Mouse (Mus musculus): ENCODE data around the gene Rcan1. TPM values are rescaled to one million over a fixed set of nuclear protein-coding genes. Genes with fewer than 3 reads are reported as not detected.
A peak's percentile ranks its signal among the peaks of the same experiment; 100 is the strongest.

Rcan1 gene
- polyA plus RNA-seq, 1 experiment from 2014 or later: 40.3 TPM

DNA sequence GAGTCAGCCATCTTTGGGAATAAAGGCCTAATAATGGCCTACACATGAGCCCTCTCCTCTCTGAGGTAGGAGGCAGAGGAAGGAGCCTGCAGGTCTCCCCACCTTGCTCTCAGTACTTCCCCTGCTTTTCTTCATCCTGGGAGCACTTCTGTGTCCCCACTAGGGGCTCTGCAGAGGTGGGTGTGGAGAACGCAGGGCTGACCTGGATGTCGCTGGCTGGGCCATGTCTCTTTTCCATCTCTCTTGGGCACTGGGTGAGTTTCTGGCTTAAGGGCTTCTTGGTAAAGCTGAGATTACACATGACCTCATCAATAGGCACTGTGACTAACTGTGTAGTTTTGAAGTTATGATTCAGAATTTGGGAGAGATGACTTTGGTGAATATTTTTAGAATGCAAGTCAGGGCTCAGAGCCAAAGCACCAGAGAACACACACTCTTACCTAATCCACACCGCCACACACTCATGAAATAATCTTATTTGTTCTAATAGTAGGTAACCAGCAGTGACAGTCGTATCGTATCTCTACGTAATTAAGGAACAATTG lies 72.0 kb downstream of the Rcan1 start:
- Histone ChIP-seq H3K27ac (replicated peaks) (no peak overlapping the region; the same call in 1 of the 2 replicates), H3K36me3 (peaks cover 25% of the 10 kb centered on the region), H3K4me3 (replicated peaks) (peak overlapping the region; percentile 33), H3K4me1 (peaks cover 57% of the 10 kb centered on the region), H3K4me2 (replicated peaks) (peak overlapping the region; percentile 72), H3K9ac (no peak overlapping the region), H3K27me3 (no peaks in the 10 kb centered on the region), H3K9me3 (replicated peaks) (no peaks in the 10 kb centered on the region)
- WGBS: 56% methylated on average over 6 of the region's 6 CpGs
- no peak for ATAC-seq (ENCODE audit: insufficient number of reproducible peaks, low FRiP score, low TSS enrichment, low read depth)

DNA sequence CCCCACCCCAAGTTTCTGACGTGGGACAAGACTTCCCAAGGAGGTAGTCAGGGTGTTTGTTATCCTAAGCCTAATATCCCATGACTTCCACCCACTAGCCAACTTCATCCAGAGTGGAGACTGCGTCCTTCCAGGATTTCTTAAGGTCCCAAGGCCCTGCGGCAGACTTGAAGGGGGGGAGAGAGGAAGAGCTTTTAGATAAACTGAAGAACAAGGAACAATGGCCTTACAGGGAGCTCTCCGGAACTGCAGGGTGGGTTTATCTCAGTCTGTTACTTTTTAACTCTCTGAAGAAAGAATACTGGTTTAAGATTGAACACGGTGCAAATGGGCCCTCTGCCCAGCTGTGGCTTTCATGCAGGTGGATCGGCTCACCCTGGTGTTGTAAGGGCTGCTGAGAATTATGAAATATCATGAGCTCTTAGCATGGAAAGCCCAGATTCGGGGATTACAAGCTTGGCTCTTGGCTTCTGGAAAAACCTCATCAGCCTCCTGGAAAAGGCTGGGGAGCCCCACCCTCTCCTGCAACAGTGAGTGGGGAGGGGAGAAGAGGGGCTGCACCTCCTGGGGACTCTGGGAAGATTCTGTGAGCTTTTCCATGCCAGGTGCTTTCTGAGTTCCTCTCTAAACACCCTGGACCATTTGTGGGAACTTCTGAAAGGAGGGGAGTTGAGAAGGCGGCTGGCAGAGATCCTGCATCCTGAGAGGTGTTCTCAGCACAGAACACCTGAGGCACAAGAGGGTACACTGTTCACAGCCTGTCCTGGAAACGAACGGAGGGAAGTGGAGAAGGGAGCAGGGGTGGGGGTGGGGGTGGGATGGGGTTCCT lies 72.7 kb downstream of the Rcan1 start:
- no peak for ATAC-seq (ENCODE audit: insufficient number of reproducible peaks, low FRiP score, low TSS enrichment, low read depth)
- 43% methylated on average over 10 of the region's 10 CpGs for WGBS
- H3K4me1 ChIP-seq: peaks cover 51% of the 10 kb centered on the region
- H3K27me3 ChIP-seq: no peaks in the 10 kb centered on the region
- H3K4me2 ChIP-seq (replicated peaks): peak overlapping the region; percentile 72
- no peak overlapping the region for H3K9ac ChIP-seq
- H3K36me3 ChIP-seq: peaks cover 31% of the 10 kb centered on the region
- no peak overlapping the region; the same call in 1 of the 2 replicates for H3K27ac ChIP-seq (replicated peaks)
- no peaks in the 10 kb centered on the region for H3K9me3 ChIP-seq (replicated peaks)
- no peak overlapping the region for H3K4me3 ChIP-seq (replicated peaks)

DNA sequence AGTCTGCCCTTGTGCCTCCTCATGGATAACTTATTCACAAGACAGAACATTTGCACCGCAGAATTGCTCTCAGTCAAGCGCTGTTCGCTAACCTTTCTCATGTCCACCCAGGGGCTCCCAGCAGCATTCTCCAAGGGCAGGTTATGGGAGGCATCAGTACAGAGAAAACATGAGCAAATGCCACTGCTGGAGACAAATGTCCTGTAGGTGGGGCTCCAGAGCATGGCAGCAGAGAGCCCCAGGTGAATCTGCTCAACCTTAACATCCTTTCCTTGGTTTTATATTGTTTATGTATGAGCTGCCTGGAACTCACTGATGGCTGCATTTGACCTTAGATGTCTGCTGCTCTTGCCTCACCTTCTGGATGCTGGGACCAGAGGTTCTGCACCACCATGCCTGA lies 76.9 kb downstream of the Rcan1 start:
- no peak overlapping the region for H3K4me3 ChIP-seq (replicated peaks)
- H3K9ac ChIP-seq: no peak overlapping the region
- H3K36me3 ChIP-seq: peaks cover 54% of the 10 kb centered on the region
- no peak for ATAC-seq (ENCODE audit: insufficient number of reproducible peaks, low FRiP score, low TSS enrichment, low read depth)
- no peaks in the 10 kb centered on the region for H3K27me3 ChIP-seq
- WGBS: 95% methylated on average over 3 of the region's 3 CpGs
- no peak overlapping the region for H3K4me2 ChIP-seq (replicated peaks)
- H3K27ac ChIP-seq (replicated peaks): no peak overlapping the region
- no peaks in the 10 kb centered on the region for H3K9me3 ChIP-seq (replicated peaks)
- H3K4me1 ChIP-seq: peaks cover 10% of the 10 kb centered on the region

DNA sequence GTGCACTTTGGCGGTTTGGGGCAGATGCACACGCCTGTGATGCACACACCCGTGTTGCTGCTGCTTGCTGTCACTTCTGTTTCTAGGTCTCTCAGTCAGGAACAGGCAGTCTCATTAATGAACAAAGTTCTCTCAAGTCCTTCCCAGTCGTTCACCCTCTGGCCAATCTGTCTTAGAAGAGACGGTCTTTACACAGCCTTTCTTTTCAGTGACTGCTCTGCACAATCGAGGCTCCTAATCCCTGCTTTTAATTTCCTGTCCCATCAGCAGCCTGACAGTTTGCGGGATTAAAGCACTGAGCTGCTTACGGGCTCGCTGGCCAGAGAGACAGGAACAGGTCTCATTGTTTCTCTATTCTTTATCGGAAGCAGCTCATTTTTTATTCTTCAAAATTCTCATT lies 83.0 kb downstream of the Rcan1 start:
- no peak overlapping the region for H3K4me3 ChIP-seq (replicated peaks)
- H3K27ac ChIP-seq (replicated peaks): no peak overlapping the region
- H3K4me1 ChIP-seq: no peaks in the 10 kb centered on the region
- H3K36me3 ChIP-seq: peaks cover 20% of the 10 kb centered on the region
- no peak overlapping the region for H3K9ac ChIP-seq
- H3K27me3 ChIP-seq: no peaks in the 10 kb centered on the region
- H3K4me2 ChIP-seq (replicated peaks): no peak overlapping the region
- H3K9me3 ChIP-seq (replicated peaks): no peaks in the 10 kb centered on the region
- WGBS: 40% methylated on average over 10 of the region's 10 CpGs
- ATAC-seq (ENCODE audit: insufficient number of reproducible peaks, low FRiP score, low TSS enrichment, low read depth): no peak

DNA sequence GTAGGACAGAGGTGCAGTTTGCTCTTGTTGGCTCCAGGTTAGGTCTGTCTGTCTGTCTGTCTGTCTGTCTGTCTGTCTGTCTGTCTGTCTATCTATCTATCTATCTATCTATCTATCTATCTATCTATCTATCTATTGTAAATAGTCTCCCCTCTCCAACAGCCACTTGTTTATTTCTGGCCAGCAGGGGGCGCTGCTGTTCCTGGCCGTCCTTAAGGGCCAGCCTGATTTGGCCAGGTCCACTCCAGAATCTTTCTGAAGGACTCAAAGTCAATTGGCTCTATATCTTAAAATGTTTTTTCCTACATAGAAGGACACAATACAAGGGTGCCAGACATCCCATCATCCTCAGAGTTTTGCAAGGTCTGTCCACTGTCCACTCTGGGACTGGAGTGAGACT lies 85.6 kb downstream of the Rcan1 start:
- H3K27ac ChIP-seq (replicated peaks): no peak overlapping the region
- H3K36me3 ChIP-seq: no peaks in the 10 kb centered on the region
- no peaks in the 10 kb centered on the region for H3K27me3 ChIP-seq
- no peak for ATAC-seq (ENCODE audit: insufficient number of reproducible peaks, low FRiP score, low TSS enrichment, low read depth)
- no peak overlapping the region for H3K4me2 ChIP-seq (replicated peaks)
- H3K9me3 ChIP-seq (replicated peaks): no peaks in the 10 kb centered on the region
- H3K4me3 ChIP-seq (replicated peaks): no peak overlapping the region
- no peaks in the 10 kb centered on the region for H3K4me1 ChIP-seq
- WGBS: 5% methylated on average over 2 of the region's 2 CpGs
- no peak overlapping the region for H3K9ac ChIP-seq

DNA sequence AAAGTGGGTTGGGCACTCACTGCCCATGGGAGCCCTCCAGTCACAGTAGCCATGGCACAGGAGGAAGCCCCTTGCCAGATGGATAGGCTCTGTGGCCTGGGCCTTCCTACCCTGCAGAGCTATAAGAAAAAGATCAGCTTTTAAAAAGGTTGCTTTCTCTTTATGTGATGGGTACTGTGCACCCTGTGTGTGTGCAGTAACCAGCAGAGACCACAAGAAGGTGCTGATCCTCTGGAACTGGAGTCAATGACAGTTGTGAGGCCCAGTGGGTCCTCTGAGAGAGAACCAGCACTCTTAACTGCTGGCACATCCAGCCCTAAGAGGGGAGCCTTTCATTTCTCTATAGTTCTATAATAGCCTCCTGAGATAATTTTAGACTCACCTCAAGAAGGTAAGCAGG lies 87.3 kb downstream of the Rcan1 start:
- no peak for ATAC-seq (ENCODE audit: insufficient number of reproducible peaks, low FRiP score, low TSS enrichment, low read depth)
- Histone ChIP-seq H3K9me3 (replicated peaks) (no peaks in the 10 kb centered on the region), H3K4me3 (replicated peaks) (no peak overlapping the region), H3K4me2 (replicated peaks) (no peak overlapping the region), H3K36me3 (no peaks in the 10 kb centered on the region), H3K9ac (no peak overlapping the region), H3K27ac (replicated peaks) (no peak overlapping the region), H3K27me3 (no peaks in the 10 kb centered on the region), H3K4me1 (no peaks in the 10 kb centered on the region)

DNA sequence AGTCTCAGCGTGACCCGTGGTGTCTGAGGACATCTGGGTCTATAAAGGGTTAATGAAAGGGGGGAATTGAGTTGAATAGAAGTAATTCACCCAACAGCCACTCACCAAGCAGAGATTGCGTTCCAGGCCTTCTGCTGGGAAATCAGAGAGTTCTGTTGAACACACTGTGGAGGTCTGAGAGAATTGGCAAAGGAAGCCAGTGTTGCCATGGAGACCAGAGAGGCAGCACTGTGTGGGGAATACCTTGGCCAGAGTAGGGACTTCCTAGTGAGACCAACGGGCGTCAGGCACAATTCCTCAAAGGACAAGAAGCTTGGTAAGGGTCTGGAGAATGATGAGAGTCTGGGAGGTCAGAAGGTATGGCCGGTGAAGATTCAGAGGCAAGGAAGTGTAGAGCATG lies 88.2 kb downstream of the Rcan1 start:
- Histone ChIP-seq H3K9me3 (replicated peaks) (no peaks in the 10 kb centered on the region), H3K4me2 (replicated peaks) (no peak overlapping the region), H3K9ac (no peak overlapping the region), H3K36me3 (no peaks in the 10 kb centered on the region), H3K27ac (replicated peaks) (no peak overlapping the region), H3K4me3 (replicated peaks) (no peak overlapping the region), H3K27me3 (no peaks in the 10 kb centered on the region), H3K4me1 (no peaks in the 10 kb centered on the region)
- ATAC-seq (ENCODE audit: insufficient number of reproducible peaks, low FRiP score, low TSS enrichment, low read depth): no peak
- WGBS: 59% methylated on average over 6 of the region's 6 CpGs

DNA sequence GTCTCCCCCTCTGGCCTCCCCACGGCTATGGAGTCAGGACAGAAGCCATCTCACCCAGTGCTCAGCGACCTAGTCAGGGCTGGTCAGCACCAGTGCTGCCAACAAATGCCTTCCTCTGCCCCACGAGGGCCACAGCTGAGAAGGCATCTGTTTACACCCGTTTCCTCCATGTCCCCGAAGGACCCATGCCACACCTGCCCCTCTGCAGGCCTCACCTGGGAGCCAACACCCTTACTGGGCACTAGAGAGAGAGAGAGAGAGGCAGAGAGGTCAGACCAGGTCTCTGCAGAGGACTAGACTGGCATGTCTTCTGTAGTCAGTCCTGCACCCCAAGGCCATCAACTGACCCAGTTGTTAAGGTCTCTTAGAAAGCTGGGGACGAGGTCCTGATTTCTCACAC lies 89.6 kb downstream of the Rcan1 start:
- no peaks in the 10 kb centered on the region for H3K27me3 ChIP-seq
- no peaks in the 10 kb centered on the region for H3K4me1 ChIP-seq
- H3K9me3 ChIP-seq (replicated peaks): no peaks in the 10 kb centered on the region
- no peak overlapping the region for H3K27ac ChIP-seq (replicated peaks)
- no peak overlapping the region for H3K9ac ChIP-seq
- 78% methylated on average over 6 of the region's 6 CpGs for whole genome bisulfite sequencing
- H3K4me2 ChIP-seq (replicated peaks): no peak overlapping the region
- H3K4me3 ChIP-seq (replicated peaks): no peak overlapping the region
- no peak; the same call in 1 of the 2 replicates for ATAC-seq (ENCODE audit: insufficient number of reproducible peaks, low FRiP score, low TSS enrichment, low read depth)
- no peaks in the 10 kb centered on the region for H3K36me3 ChIP-seq

DNA sequence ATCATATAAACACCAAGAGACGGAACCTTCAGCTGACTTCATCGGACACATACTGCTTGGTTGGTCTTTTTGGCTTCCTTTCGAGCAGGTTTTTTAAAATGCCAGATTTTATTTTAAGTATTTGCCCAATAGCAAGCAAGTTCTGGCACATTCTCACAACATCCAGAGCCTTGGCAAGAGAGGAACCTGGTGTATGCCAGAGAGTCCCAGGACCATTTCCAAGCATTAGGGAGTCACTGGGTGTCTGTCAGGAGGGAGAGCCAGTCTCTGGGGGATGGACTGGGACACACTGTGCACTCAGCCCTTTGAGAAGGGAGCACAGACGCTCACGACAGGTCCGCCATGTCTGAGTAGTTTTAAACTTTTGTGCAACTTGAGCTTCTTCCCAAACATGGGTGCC lies 93.7 kb downstream of the Rcan1 start:
- Histone ChIP-seq H3K4me3 (replicated peaks) (no peak overlapping the region), H3K4me1 (no peaks in the 10 kb centered on the region), H3K9ac (no peak overlapping the region), H3K27ac (replicated peaks) (no peak overlapping the region), H3K4me2 (replicated peaks) (no peak overlapping the region), H3K9me3 (replicated peaks) (no peaks in the 10 kb centered on the region), H3K27me3 (no peaks in the 10 kb centered on the region; the same call in 1 of the 2 replicates), H3K36me3 (no peaks in the 10 kb centered on the region)
- whole genome bisulfite sequencing: 92% methylated on average over 6 of the region's 6 CpGs
- no peak for ATAC-seq (ENCODE audit: insufficient number of reproducible peaks, low FRiP score, low TSS enrichment, low read depth)

DNA sequence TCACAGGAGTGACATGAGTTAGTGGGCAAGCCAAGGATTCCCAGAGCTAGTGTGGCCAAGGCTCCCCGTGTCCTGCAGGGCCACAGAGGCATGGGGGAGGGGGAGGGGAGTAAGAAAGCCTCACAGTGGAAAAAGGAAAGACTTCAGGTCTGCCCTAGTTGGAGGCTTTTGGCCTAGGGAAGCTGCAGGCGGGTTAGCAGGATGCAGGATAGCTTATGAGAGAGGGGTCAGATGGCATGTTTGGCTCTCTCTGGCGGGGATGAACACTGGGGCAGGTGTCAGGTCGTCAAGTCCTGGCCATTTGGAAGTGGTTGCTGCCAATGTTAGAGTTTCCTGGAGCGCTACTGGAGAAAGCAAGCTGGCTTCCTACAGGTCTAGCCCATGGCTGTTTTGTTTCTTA lies 99.0 kb downstream of the Rcan1 start:
- Histone ChIP-seq H3K9me3 (replicated peaks) (no peaks in the 10 kb centered on the region), H3K27me3 (no peaks in the 10 kb centered on the region; the same call in 1 of the 2 replicates), H3K27ac (replicated peaks) (no peak overlapping the region), H3K4me3 (replicated peaks) (no peak overlapping the region), H3K4me2 (replicated peaks) (no peak overlapping the region), H3K9ac (no peak overlapping the region), H3K4me1 (no peaks in the 10 kb centered on the region), H3K36me3 (no peaks in the 10 kb centered on the region)
- ATAC-seq (ENCODE audit: insufficient number of reproducible peaks, low FRiP score, low TSS enrichment, low read depth): no peak
- WGBS: 59% methylated on average over 5 of the region's 5 CpGs

DNA sequence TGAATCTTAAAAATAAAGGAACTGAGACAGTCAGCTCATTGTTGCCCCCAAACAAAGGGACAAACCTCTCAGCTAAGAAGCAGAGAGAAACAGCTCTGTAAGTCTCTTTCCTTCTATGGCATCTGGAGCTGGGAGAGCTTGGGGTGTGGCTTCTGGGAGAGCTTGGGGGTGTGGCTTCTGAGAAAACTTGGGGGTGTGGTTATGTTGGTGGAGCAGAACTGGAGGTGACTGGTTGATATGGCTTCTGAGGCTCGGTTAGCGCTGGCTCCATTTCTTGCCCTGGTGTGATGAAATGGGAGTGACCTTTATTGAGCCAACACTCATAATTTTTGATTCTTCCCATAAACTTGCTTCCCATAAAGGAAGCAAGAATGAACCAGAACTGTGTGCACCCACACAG lies 101.4 kb downstream of the Rcan1 start:
- Histone ChIP-seq H3K9me3 (replicated peaks) (no peaks in the 10 kb centered on the region), H3K27ac (replicated peaks) (no peak overlapping the region), H3K9ac (no peak overlapping the region), H3K27me3 (no peaks in the 10 kb centered on the region; the same call in 1 of the 2 replicates), H3K4me2 (replicated peaks) (no peak overlapping the region), H3K36me3 (no peaks in the 10 kb centered on the region), H3K4me1 (no peaks in the 10 kb centered on the region), H3K4me3 (replicated peaks) (no peak overlapping the region)
- ATAC-seq (ENCODE audit: insufficient number of reproducible peaks, low FRiP score, low TSS enrichment, low read depth): no peak
- WGBS: 57% methylated on average over 2 of the region's 2 CpGs

DNA sequence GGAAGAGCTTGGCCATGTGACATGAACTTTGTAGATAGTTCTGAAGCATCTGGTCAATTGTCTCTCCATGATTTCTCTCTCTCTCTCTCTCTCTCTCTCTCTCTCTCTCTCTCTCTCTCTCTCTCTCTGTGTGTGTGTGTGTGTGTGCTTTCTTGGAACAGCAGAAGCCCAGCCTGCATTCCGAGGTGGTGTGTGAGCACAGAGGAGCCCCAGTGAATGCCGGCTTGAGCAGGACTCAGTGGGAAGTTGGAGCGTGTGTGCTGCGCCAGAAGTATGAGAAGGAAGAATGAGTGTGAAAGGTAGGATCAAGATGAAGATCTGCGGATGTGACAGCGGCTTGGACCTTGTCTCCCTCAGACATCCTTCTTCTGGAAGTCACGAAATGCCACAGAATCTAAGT lies 105.2 kb downstream of the Rcan1 start:
- Histone ChIP-seq H3K27ac (replicated peaks) (no peak overlapping the region), H3K9me3 (replicated peaks) (no peaks in the 10 kb centered on the region), H3K27me3 (no peaks in the 10 kb centered on the region), H3K4me2 (replicated peaks) (no peak overlapping the region), H3K9ac (no peak overlapping the region), H3K4me1 (no peaks in the 10 kb centered on the region), H3K4me3 (replicated peaks) (no peak overlapping the region), H3K36me3 (no peaks in the 10 kb centered on the region)
- no peak for ATAC-seq (ENCODE audit: insufficient number of reproducible peaks, low FRiP score, low TSS enrichment, low read depth)
- WGBS: 55% methylated on average over 7 of the region's 7 CpGs
